ENCODE assay signal across 8 mouse cellular contexts in genomic region chr1:178338318-178338641, GRCm38 (mm10). TPM values are rescaled to one million over a fixed set of nuclear protein-coding genes. Genes with fewer than 3 reads are reported as not detected.
A peak's percentile ranks its signal among the peaks of the same experiment; 100 is the strongest.
DNase-seq lines count a peak whose midpoint lies in the region; ATAC-seq lines count a peak whose summit lies in the region.

No protein-coding gene starts in this region.

- H3K4me2 ChIP-seq in heart, embryonic 11.5 days = peak overlapping the region; percentile 77
- peak overlapping the region; percentile 63 for H3K4me2 ChIP-seq in kidney, embryonic 16.5 days (replicated peaks; ENCODE audit: low read depth, low read length)

- peaks cover 11% of the 10 kb centered on the region; the same call in 1 of the 2 replicates for H3K4me1 ChIP-seq in heart, embryonic 11.5 days (ENCODE audit: control insufficient read depth, insufficient read depth, low read length)
- peaks cover 10% of the 10 kb centered on the region for H3K4me1 ChIP-seq in kidney, embryonic 16.5 days (ENCODE audit: insufficient read depth, low read length)

- 14% methylated on average over 6 of the region's 6 CpGs for WGBS in heart, embryonic 11.5 days (ENCODE audit: insufficient replicate concordance)
- 4% methylated on average over 6 of the region's 6 CpGs for WGBS in kidney, embryonic 16.5 days

- no peak for ATAC-seq in cerebellum, adult (ENCODE audit: insufficient number of reproducible peaks, low FRiP score, low TSS enrichment)
- ATAC-seq in heart, embryonic 11.5 days (replicated peaks; ENCODE audit: insufficient number of reproducible peaks, low FRiP score, low TSS enrichment) = no peak
- no peak for ATAC-seq in kidney, embryonic 16.5 days (ENCODE audit: low FRiP score, low TSS enrichment)

- DNase-seq in cerebellum, adult 11 months = peak; percentile 25
- peak; percentile 64 for DNase-seq in cerebellum, adult 9-10 months
- peak; percentile 45 for DNase-seq in lung, postnatal 36 days
- DNase-seq in spleen, postnatal 4 days (ENCODE audit: low spot score in 2 of 2) = peak; percentile 38 to 70
- DNase-seq in right cerebral cortex, postnatal 25 days = no peak

- peak overlapping the region; percentile 100 for H3K27ac ChIP-seq in heart, embryonic 11.5 days (ENCODE audit: low read depth, low read length)
- H3K27ac ChIP-seq in kidney, embryonic 16.5 days (ENCODE audit: low read length) = peak overlapping the region; percentile 99

- H3K9me3 ChIP-seq in heart, embryonic 11.5 days (replicated peaks; ENCODE audit: control insufficient read depth, low read length) = no peaks in the 10 kb centered on the region
- no peaks in the 10 kb centered on the region for H3K9me3 ChIP-seq in kidney, embryonic 16.5 days (ENCODE audit: low read length)

- H3K36me3 ChIP-seq in heart, embryonic 11.5 days (ENCODE audit: control insufficient read depth, insufficient read depth, low read length) = peaks cover 7% of the 10 kb centered on the region
- H3K36me3 ChIP-seq in kidney, embryonic 16.5 days (ENCODE audit: insufficient read depth, low read length) = peaks cover 8% of the 10 kb centered on the region

- H3K27me3 ChIP-seq in heart, embryonic 11.5 days (ENCODE audit: control insufficient read depth, insufficient read depth, low read length) = no peaks in the 10 kb centered on the region
- H3K27me3 ChIP-seq in kidney, embryonic 16.5 days (ENCODE audit: insufficient read depth, low read length) = no peaks in the 10 kb centered on the region

- H3K9ac ChIP-seq in heart, embryonic 11.5 days (ENCODE audit: low read depth, low read length) = peak overlapping the region; percentile 100
- H3K9ac ChIP-seq in kidney, embryonic 16.5 days (replicated peaks; ENCODE audit: low read length) = peak overlapping the region; percentile 100

- peak overlapping the region; percentile 100 for H3K4me3 ChIP-seq in heart, embryonic 11.5 days (ENCODE audit: low read depth, low read length)
- peak overlapping the region; percentile 100 for H3K4me3 ChIP-seq in kidney, embryonic 16.5 days (ENCODE audit: low read length)

RNA-seq across cellular contexts. Expression of gene Hnrnpu, which starts 0.7 kb away (rescaled TPM):
- polyA plus RNA-seq in heart, embryonic 11.5 days (2014; fragmentation: Nextera tagmentation; extraction: Ambion mirVana) = 379 and 381 TPM in 2 replicates
- polyA plus RNA-seq in kidney, embryonic 16.5 days (2015; fragmentation: Nextera tagmentation; extraction: Ambion mirVana) = 259 and 263 TPM in 2 replicates

RNA-seq across cellular contexts. Expression of gene Cox20, which starts 19.4 kb away (rescaled TPM):
- polyA plus RNA-seq in heart, embryonic 11.5 days (2014; fragmentation: Nextera tagmentation; extraction: Ambion mirVana) = 174 and 178 TPM in 2 replicates
- polyA plus RNA-seq in kidney, embryonic 16.5 days (2015; fragmentation: Nextera tagmentation; extraction: Ambion mirVana) = 111 and 124 TPM in 2 replicates
